Mouse (Mus musculus) small intestine, adult 2 months (tissue): ENCODE results near the gene Ncbp3.

Experiments used
- CTCF ChIP-seq: fragments of 200-500 bp; IDR thresholded peaks from 2 replicates; pipeline ENCODE4 v1.5.1; 2012; ENCODE audit warnings: low read depth, mild to moderate bottlenecking, control low read depth, inconsistent platforms, low read length, moderate library complexity, mixed read lengths; ENCODE audit not compliant: insufficient replicate concordance, insufficient read length; ENCODE audit errors: extremely low read depth
- POLR2A ChIP-seq: fragments of 200-500 bp; IDR thresholded peaks from 2 replicates; pipeline ENCODE4 v1.6.1; 2012; ENCODE audit warnings: low read depth, mild to moderate bottlenecking, control low read depth, inconsistent platforms, low read length, moderate library complexity

DNA sequence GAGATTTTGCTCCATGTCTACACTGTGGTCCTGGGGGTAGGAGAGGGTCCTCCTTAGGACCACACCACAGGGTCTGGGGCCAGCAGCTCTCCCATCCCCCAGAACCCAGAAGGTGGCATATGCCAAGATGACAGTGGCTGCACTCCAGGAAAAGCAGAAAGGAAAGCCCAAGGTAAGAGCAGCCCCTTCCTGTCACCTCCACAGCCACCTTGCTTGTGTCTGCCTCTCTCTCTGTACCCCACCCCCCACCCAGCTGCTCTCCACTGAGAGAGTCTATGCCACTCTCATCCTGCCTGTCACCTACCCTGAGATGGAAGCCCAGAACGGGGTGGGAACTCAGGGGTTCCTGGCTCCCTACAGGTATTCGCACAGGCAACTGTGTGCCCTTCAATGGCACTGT is 38.8 kb upstream of the Ncbp3 start:
- no peak for TF ChIP-seq CTCF
- no peak for TF ChIP-seq POLR2A
